ENCODE assay signal across 19 mouse cellular contexts in the genomic region with DNA sequence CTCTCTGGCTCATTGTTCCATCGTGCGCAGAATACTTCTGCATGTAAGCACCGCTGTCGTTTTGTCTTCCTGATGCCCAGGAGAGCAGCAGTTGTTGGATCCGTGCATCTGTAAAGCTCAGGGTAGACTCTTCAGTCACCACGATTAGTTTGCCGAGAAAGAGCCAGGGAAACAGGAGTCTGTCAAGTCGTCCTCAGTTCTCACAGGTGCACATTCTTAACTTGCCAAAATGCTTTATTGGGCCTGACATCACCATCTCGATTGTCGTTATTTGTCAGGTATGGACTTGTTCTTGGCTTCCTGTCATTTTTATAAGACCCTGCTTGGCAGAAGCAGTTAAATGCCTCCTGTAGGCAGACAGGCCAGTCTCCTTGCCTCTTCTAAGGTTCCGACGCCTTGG.
"Had no signal": no experiment of that assay in that cellular context is flagged by ENCODE, and none has a peak within 500 bp of the region (broad histone marks: within the 10 kb centered on the region; RNA-seq: fewer than 3 reads in every experiment).

No protein-coding gene starts in this region.

- H3K27ac ChIP-seq: liver, embryonic 13.5 days; midbrain, embryonic 12.5 days; midbrain, embryonic 15.5 days; neural tube, embryonic 13.5 days; stomach, embryonic 15.5 days had no signal

- H3K36me3 ChIP-seq: midbrain, embryonic 15.5 days; stomach, embryonic 15.5 days had no signal

- H3K27me3 ChIP-seq: liver, embryonic 13.5 days; midbrain, embryonic 12.5 days; midbrain, embryonic 15.5 days; neural tube, embryonic 13.5 days; stomach, embryonic 15.5 days had no signal

- H3K4me1 ChIP-seq: stomach, embryonic 15.5 days had no signal

- H3K4me2 ChIP-seq: liver, embryonic 13.5 days; midbrain, embryonic 12.5 days; midbrain, embryonic 15.5 days; neural tube, embryonic 13.5 days; stomach, embryonic 15.5 days had no signal

- H3K4me3 ChIP-seq: liver, embryonic 13.5 days; midbrain, embryonic 12.5 days; midbrain, embryonic 15.5 days; myocyte; neural tube, embryonic 13.5 days; stomach, embryonic 15.5 days had no signal

- H3K9me3 ChIP-seq: liver, embryonic 13.5 days; midbrain, embryonic 12.5 days; midbrain, embryonic 15.5 days; neural tube, embryonic 13.5 days; stomach, embryonic 15.5 days had no signal

- DNase-seq: kidney, adult 9 months; kidney, postnatal 14 days; kidney, postnatal 4 days; left cerebral cortex, postnatal 4 days; liver, embryonic 13.5 days; lung, adult 2 months; lung, postnatal 14 days; lung, postnatal 4 days; retina, postnatal 1 day; right cerebral cortex, postnatal 25 days; spleen, adult 18-20 months; thymus, adult 2 months; thymus, postnatal 14 days; thymus, postnatal 4 days had no signal

- H3K9ac ChIP-seq: liver, embryonic 13.5 days; midbrain, embryonic 12.5 days; midbrain, embryonic 15.5 days; neural tube, embryonic 13.5 days; stomach, embryonic 15.5 days had no signal

- ATAC-seq: midbrain, embryonic 15.5 days had no signal
